Mouse (Mus musculus): Measurements from ENCODE around the gene Sall4.
"Not testable (repeated sequence)": the region's sequence is repeated elsewhere in the genome, so short reads cannot be mapped to it uniquely, and the experiment has no call there.

Gene Sall4

GRCm38 (mm10) chr2:168744406-168744805, 23.3 kb downstream of the Sall4 start:
- not testable (repeated sequence) for DNase-seq (ENCODE audit: low read depth, low spot score)

- DNase-seq (ENCODE audit: low read depth, low spot score) = peak; percentile 87
Observed at GRCm38 (mm10) chr2:168742649-168743048, 25.1 kb downstream of the Sall4 start.

GRCm38 (mm10) chr2:168742059-168742627, 25.6 kb downstream of the Sall4 start, which contains the start of gene Atp9a:
TSS of gene Atp9a (minus strand) at chr2:168742409.
- no peak for DNase-seq (ENCODE audit: low read depth, low spot score)

- peak; percentile 93 for DNase-seq (ENCODE audit: low read depth, low spot score)
Observed at GRCm38 (mm10) chr2:168741273-168742058, 26.3 kb downstream of the Sall4 start.

- no peak for DNase-seq (ENCODE audit: low read depth, low spot score)
Observed at GRCm38 (mm10) chr2:168740496-168740895, 27.2 kb downstream of the Sall4 start.

- peak; percentile 23 for DNase-seq (ENCODE audit: low read depth, low spot score)
Observed at GRCm38 (mm10) chr2:168738854-168739253, 28.9 kb downstream of the Sall4 start.

- DNase-seq (ENCODE audit: low read depth, low spot score) = no peak
Observed at GRCm38 (mm10) chr2:168737878-168738277, 29.9 kb downstream of the Sall4 start.

- no peak for DNase-seq (ENCODE audit: low read depth, low spot score)
Observed at GRCm38 (mm10) chr2:168734023-168734422, 33.7 kb downstream of the Sall4 start.

- no peak for DNase-seq (ENCODE audit: low read depth, low spot score)
Observed at GRCm38 (mm10) chr2:168731258-168731657, 36.5 kb downstream of the Sall4 start.

GRCm38 (mm10) chr2:168729736-168730135, 38.0 kb downstream of the Sall4 start:
- DNase-seq (ENCODE audit: low read depth, low spot score) = no peak

- DNase-seq (ENCODE audit: low read depth, low spot score) = no peak
Observed at GRCm38 (mm10) chr2:168728045-168728444, 39.7 kb downstream of the Sall4 start.

GRCm38 (mm10) chr2:168726007-168726406, 41.7 kb downstream of the Sall4 start:
- no peak for DNase-seq (ENCODE audit: low read depth, low spot score)

- DNase-seq (ENCODE audit: low read depth, low spot score) = no peak
Observed at GRCm38 (mm10) chr2:168721313-168721712, 46.4 kb downstream of the Sall4 start.

- DNase-seq (ENCODE audit: low read depth, low spot score) = peak; percentile 39
Observed at GRCm38 (mm10) chr2:168719742-168720141, 48.0 kb downstream of the Sall4 start.

GRCm38 (mm10) chr2:168718735-168719134, 49.0 kb downstream of the Sall4 start:
- DNase-seq (ENCODE audit: low read depth, low spot score) = no peak

GRCm38 (mm10) chr2:168718267-168718666, 49.5 kb downstream of the Sall4 start:
- no peak for DNase-seq (ENCODE audit: low read depth, low spot score)

- DNase-seq (ENCODE audit: low read depth, low spot score) = no peak
Observed at GRCm38 (mm10) chr2:168712199-168713176, 55.3 kb downstream of the Sall4 start.

GRCm38 (mm10) chr2:168710979-168711378, 56.8 kb downstream of the Sall4 start:
- no peak for DNase-seq (ENCODE audit: low read depth, low spot score)

GRCm38 (mm10) chr2:168707766-168708165, 60.0 kb downstream of the Sall4 start:
- no peak for DNase-seq (ENCODE audit: low read depth, low spot score)

GRCm38 (mm10) chr2:168702266-168702665, 65.5 kb downstream of the Sall4 start:
- DNase-seq (ENCODE audit: low read depth, low spot score) = no peak
